Mouse (Mus musculus): ENCODE results near the gene Acer2. TPM values are rescaled to one million over a fixed set of nuclear protein-coding genes. Genes with fewer than 3 reads are reported as not detected.

The Acer2 gene
- polyA plus RNA-seq, 1 experiment: 2.1 TPM

GRCm38 (mm10) chr4:86886160-86886878, 12.1 kb downstream of the Acer2 start:
- H3K27me3 ChIP-seq (ENCODE audit: control insufficient read depth, insufficient read depth, low read length): no peaks in the 10 kb centered on the region
- peak; percentile 8 to 64 for DNase-seq (ENCODE audit: low read depth in 1 of 2, low spot score in 2 of 2)
- H3K36me3 ChIP-seq (ENCODE audit: control insufficient read depth, insufficient read depth, low read length): no peaks in the 10 kb centered on the region
- peak overlapping the region; percentile 41 for H3K4me3 ChIP-seq (ENCODE audit: extremely low read depth, insufficient read depth, insufficient read length)
- 2% methylated on average over 18 of the region's 18 CpGs for WGBS
- H3K4me1 ChIP-seq (ENCODE audit: control insufficient read depth, insufficient read depth, insufficient read length): 0 out of 2 replicates have a peak, but pooled peaks cover 6% of the 10 kb centered on the region
- H3K27ac ChIP-seq (ENCODE audit: insufficient read depth, low read length): peak overlapping the region; percentile 13; the same call in 1 of the 2 replicates
- TF ChIP-seq CTCF (IDR thresholded peaks at IDR 0.05; ENCODE audit: extremely low read depth, insufficient read depth, insufficient read length, insufficient replicate concordance) (no peak), POLR2A (IDR thresholded peaks at IDR 0.05; ENCODE audit: low read depth, low read length) (no peak)

GRCm38 (mm10) chr4:86887879-86888278, 13.7 kb downstream of the Acer2 start:
- no peak for DNase-seq (ENCODE audit: low read depth in 1 of 2, low spot score in 2 of 2)
- H3K36me3 ChIP-seq (ENCODE audit: control insufficient read depth, insufficient read depth, low read length): no peaks in the 10 kb centered on the region
- no peaks in the 10 kb centered on the region for H3K27me3 ChIP-seq (ENCODE audit: control insufficient read depth, insufficient read depth, low read length)
- 0 out of 2 replicates have a peak, but pooled peaks cover 6% of the 10 kb centered on the region for H3K4me1 ChIP-seq (ENCODE audit: control insufficient read depth, insufficient read depth, insufficient read length)
- TF ChIP-seq POLR2A (IDR thresholded peaks at IDR 0.05; ENCODE audit: low read depth, low read length) (no peak), CTCF (IDR thresholded peaks at IDR 0.05; ENCODE audit: extremely low read depth, insufficient read depth, insufficient read length, insufficient replicate concordance) (no peak)
- H3K4me3 ChIP-seq (ENCODE audit: extremely low read depth, insufficient read depth, insufficient read length): no peak overlapping the region
- 81% methylated on average over 5 of the region's 5 CpGs for WGBS
- no peak overlapping the region for H3K27ac ChIP-seq (ENCODE audit: insufficient read depth, low read length)

GRCm38 (mm10) chr4:86897411-86897810, 23.2 kb downstream of the Acer2 start:
- no peaks in the 10 kb centered on the region for H3K36me3 ChIP-seq (ENCODE audit: control insufficient read depth, insufficient read depth, low read length)
- H3K27ac ChIP-seq (ENCODE audit: insufficient read depth, low read length): no peak overlapping the region
- WGBS: 91% methylated on average over 7 of the region's 7 CpGs
- H3K4me3 ChIP-seq (ENCODE audit: extremely low read depth, insufficient read depth, insufficient read length): no peak overlapping the region
- H3K27me3 ChIP-seq (ENCODE audit: control insufficient read depth, insufficient read depth, low read length): no peaks in the 10 kb centered on the region
- DNase-seq (ENCODE audit: low read depth in 1 of 2, low spot score in 2 of 2): no peak
- TF ChIP-seq POLR2A (IDR thresholded peaks at IDR 0.05; ENCODE audit: low read depth, low read length): no peak
- no peak for TF ChIP-seq CTCF (IDR thresholded peaks at IDR 0.05; ENCODE audit: extremely low read depth, insufficient read depth, insufficient read length, insufficient replicate concordance)
- no peaks in the 10 kb centered on the region for H3K4me1 ChIP-seq (ENCODE audit: control insufficient read depth, insufficient read depth, insufficient read length)

DNA sequence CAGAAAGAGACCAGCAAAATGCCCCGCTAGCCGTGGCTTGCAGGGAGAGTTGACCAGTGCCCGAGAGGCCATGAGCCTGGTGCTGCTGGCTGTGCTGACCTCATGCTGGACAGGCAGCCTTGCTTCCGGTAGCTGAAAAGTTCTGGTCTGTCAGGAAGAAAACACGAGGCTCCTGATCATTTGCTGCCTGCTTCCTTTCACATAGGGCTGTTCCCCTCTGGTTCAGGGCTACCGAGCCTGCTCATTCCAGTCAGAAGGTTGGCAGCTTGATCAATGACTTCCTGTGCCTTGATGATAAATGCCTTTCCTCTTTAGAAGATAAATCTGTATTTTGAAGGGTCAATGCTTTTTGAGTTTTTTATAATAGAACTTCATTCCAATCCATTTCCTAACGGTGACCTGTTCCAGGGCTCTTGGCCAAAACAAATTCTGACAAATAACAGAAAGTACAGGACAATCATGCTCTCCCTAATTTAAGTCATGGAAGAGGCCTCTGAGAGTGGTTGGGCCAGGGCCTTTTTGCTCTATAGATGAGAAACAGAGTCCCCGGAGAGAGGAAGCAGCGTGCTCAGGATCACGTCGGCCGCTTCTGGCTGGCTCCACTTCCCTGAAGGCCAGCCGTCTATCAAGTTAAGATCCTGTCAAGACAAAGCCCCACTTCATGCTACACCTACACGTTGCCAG, 24.7 kb downstream of the Acer2 start:
- Histone ChIP-seq H3K27ac (ENCODE audit: insufficient read depth, low read length) (no peak overlapping the region), H3K4me3 (ENCODE audit: extremely low read depth, insufficient read depth, insufficient read length) (no peak overlapping the region), H3K27me3 (ENCODE audit: control insufficient read depth, insufficient read depth, low read length) (no peaks in the 10 kb centered on the region), H3K36me3 (ENCODE audit: control insufficient read depth, insufficient read depth, low read length) (no peaks in the 10 kb centered on the region), H3K4me1 (ENCODE audit: control insufficient read depth, insufficient read depth, insufficient read length) (no peaks in the 10 kb centered on the region)
- no peak for DNase-seq (ENCODE audit: low read depth in 1 of 2, low spot score in 2 of 2)
- 52% methylated on average over 14 of the region's 14 CpGs for WGBS
- no peak for TF ChIP-seq POLR2A (IDR thresholded peaks at IDR 0.05; ENCODE audit: low read depth, low read length)

DNA sequence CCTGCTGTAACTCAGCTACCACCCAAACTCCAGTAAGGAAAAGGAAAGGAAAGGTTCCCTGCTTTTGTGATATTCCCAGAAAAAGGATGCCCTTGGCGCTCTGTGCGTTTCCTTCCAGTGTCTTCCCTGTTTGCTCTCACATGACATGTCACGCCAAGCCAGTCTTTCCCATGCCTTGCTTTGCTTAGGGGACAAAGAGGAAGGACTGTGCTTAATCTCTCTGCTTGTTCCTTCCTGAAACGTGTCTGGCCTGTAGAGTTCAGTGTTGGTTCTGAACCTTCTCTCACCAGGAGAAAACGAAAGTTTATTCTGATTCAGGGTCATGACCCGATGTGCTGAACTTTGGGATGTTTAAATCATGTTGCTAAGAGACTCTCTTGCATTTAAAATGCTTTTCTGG, 28.2 kb downstream of the Acer2 start:
- no peak for DNase-seq (ENCODE audit: low read depth in 1 of 2, low spot score in 2 of 2)
- Histone ChIP-seq H3K36me3 (ENCODE audit: control insufficient read depth, insufficient read depth, low read length) (no peaks in the 10 kb centered on the region), H3K27me3 (ENCODE audit: control insufficient read depth, insufficient read depth, low read length) (no peaks in the 10 kb centered on the region), H3K4me1 (ENCODE audit: control insufficient read depth, insufficient read depth, insufficient read length) (no peaks in the 10 kb centered on the region), H3K4me3 (ENCODE audit: extremely low read depth, insufficient read depth, insufficient read length) (no peak overlapping the region), H3K27ac (ENCODE audit: insufficient read depth, low read length) (no peak overlapping the region)
- WGBS: 35% methylated on average over 6 of the region's 6 CpGs
- no peak for TF ChIP-seq POLR2A (IDR thresholded peaks at IDR 0.05; ENCODE audit: low read depth, low read length)
- TF ChIP-seq CTCF (IDR thresholded peaks at IDR 0.05; ENCODE audit: extremely low read depth, insufficient read depth, insufficient read length, insufficient replicate concordance): no peak

DNA sequence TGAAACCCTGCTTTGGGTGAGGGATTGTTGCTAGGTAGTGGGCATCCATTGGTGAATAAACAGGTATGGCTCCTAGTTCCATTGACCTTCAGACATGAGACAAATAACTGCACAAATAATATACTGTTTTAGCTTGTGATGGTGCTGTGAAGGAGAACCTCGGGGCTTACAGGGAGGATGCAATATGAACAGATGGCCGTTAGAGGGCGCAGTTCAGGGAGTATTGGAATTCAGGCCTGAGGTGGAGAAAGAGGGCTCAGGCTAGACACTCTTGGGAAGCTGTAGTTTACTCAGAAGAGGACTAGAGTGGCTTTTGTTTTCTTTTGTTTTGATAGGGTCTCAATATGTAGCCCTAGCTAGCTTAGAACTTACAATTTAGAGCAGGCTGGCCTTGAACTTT, 30.8 kb downstream of the Acer2 start:
- Histone ChIP-seq H3K27me3 (ENCODE audit: control insufficient read depth, insufficient read depth, low read length) (no peaks in the 10 kb centered on the region), H3K27ac (ENCODE audit: insufficient read depth, low read length) (no peak overlapping the region), H3K36me3 (ENCODE audit: control insufficient read depth, insufficient read depth, low read length) (no peaks in the 10 kb centered on the region), H3K4me3 (ENCODE audit: extremely low read depth, insufficient read depth, insufficient read length) (no peak overlapping the region), H3K4me1 (ENCODE audit: control insufficient read depth, insufficient read depth, insufficient read length) (no peaks in the 10 kb centered on the region)
- WGBS: 61% methylated on average over 3 of the region's 3 CpGs
- no peak for TF ChIP-seq CTCF (IDR thresholded peaks at IDR 0.05; ENCODE audit: extremely low read depth, insufficient read depth, insufficient read length, insufficient replicate concordance)
- no peak for TF ChIP-seq POLR2A (IDR thresholded peaks at IDR 0.05; ENCODE audit: low read depth, low read length)
- DNase-seq (ENCODE audit: low read depth in 1 of 2, low spot score in 2 of 2): no peak

DNA sequence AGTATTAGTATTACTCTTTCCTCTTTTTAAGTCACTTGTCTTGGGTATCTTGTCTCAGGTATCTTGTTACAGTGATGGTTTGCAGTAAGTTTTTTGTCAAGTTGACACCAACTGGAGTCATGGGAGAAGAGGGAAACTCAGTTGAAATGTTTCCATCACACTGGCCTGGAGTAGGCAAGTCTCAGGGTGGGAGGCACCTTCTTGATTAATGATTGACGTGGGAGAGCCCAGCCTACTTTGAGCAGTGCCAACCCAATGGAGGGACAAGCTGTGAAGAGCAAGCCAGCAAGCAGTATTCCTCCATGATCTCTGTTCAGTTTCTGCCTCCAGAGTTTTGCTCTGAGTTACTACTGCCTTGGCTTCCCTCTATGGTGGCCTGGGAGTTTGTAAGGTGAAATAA, 31.7 kb downstream of the Acer2 start:
- H3K4me1 ChIP-seq (ENCODE audit: control insufficient read depth, insufficient read depth, insufficient read length): no peaks in the 10 kb centered on the region
- no peak overlapping the region for H3K27ac ChIP-seq (ENCODE audit: insufficient read depth, low read length)
- H3K4me3 ChIP-seq (ENCODE audit: extremely low read depth, insufficient read depth, insufficient read length): no peak overlapping the region
- no peaks in the 10 kb centered on the region for H3K27me3 ChIP-seq (ENCODE audit: control insufficient read depth, insufficient read depth, low read length)
- no peak for TF ChIP-seq CTCF (IDR thresholded peaks at IDR 0.05; ENCODE audit: extremely low read depth, insufficient read depth, insufficient read length, insufficient replicate concordance)
- no peak for TF ChIP-seq POLR2A (IDR thresholded peaks at IDR 0.05; ENCODE audit: low read depth, low read length)
- DNase-seq (ENCODE audit: low read depth in 1 of 2, low spot score in 2 of 2): no peak
- no peaks in the 10 kb centered on the region for H3K36me3 ChIP-seq (ENCODE audit: control insufficient read depth, insufficient read depth, low read length)
- 92% methylated on average over 1 of the region's 1 CpGs for WGBS
